Mouse (Mus musculus) heart, embryonic 12.5 days (tissue): ENCODE data around the gene Stxbp5. TPM values are rescaled to one million over a fixed set of nuclear protein-coding genes. Genes with fewer than 3 reads are reported as not detected.

Source experiments
- ATAC-seq: fragments of 200-750 bp; cut with Nextera tagmentation; 2 replicates; pipeline ENCODE4 v1.8.0; 2017; ENCODE audit warnings: moderate TSS enrichment, moderate library complexity; ENCODE audit not compliant: insufficient number of reproducible peaks, low FRiP score
- H3K27ac ChIP-seq: fragments of 300-500 bp; sonication (generic); 2 replicates; pipeline ENCODE4 v1.5.1; 2016; ENCODE audit warnings: mild to moderate bottlenecking, moderate library complexity; ENCODE audit not compliant: poor library complexity, severe bottlenecking
- H3K27me3 ChIP-seq: fragments of 300-500 bp; sonication (generic); replicated peaks from 2 replicates; pipeline ENCODE4 v1.6.1; 2016; ENCODE audit warnings: mild to moderate bottlenecking, moderate library complexity
- H3K36me3 ChIP-seq: fragments of 300-500 bp; sonication (generic); 2 replicates; pipeline ENCODE4 v1.6.1; 2016; ENCODE audit warnings: mild to moderate bottlenecking, moderate library complexity
- H3K4me1 ChIP-seq: fragments of 300-500 bp; sonication (generic); replicated peaks from 2 replicates; pipeline ENCODE4 v1.6.1; 2016; ENCODE audit warnings: mild to moderate bottlenecking
- H3K4me2 ChIP-seq: fragments of 300-500 bp; sonication (generic); 2 replicates; pipeline ENCODE4 v1.6.1; 2016; ENCODE audit warnings: mild to moderate bottlenecking, moderate library complexity
- H3K4me3 ChIP-seq: fragments of 300-500 bp; sonication (generic); 2 replicates; pipeline ENCODE4 v1.5.1; 2016; ENCODE audit warnings: mild to moderate bottlenecking
- H3K9ac ChIP-seq: fragments of 300-500 bp; sonication (generic); 2 replicates; pipeline ENCODE4 v1.6.1; 2016; ENCODE audit warnings: mild to moderate bottlenecking, moderate library complexity
- H3K9me3 ChIP-seq: fragments of 300-500 bp; sonication (generic); replicated peaks from 2 replicates; pipeline ENCODE4 v1.6.1; 2016; ENCODE audit warnings: mild to moderate bottlenecking, moderate library complexity
- WGBS: fragments of 180-500 bp; shearing (Covaris S2); methylation state at CpG from one replicate; pipeline ENCODE4 v1.1.7; 2016; 5-methylcytosine and 5-hydroxymethylcytosine counted together
- polyA plus RNA-seq: library from polyadenylated mRNA; unstranded; fragments of >200 nt; fragmentation: Nextera tagmentation; extraction: Ambion mirVana; gene quantifications from 2 replicates; pipeline ENCODE4 v1.2.1, GENCODE M21; 2016

Gene Stxbp5
- polyA plus RNA-seq, 1 experiment from 2014 or later, result 5.2 TPM

DNA sequence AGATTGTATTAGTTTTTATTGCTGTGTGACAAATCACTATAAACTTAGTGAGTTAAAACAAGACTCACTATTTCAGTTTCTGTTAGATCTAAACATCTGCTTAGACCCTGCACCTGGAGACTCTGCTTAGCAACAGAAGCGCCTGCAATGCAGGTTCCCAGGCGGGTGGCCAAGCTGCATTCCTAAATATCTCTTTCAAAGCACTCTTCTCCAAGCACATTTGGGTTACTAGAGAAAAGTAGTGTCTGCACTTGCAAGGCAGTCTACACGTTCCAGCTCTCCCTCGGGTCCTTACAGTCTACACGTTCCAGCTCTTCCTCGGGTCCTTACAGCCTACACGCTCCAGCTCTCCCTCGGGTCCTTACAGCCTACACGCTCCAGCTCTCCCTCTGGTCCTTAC, 44.1 kb downstream of the Stxbp5 start:
- Histone ChIP-seq H3K27me3 (no peaks in the 10 kb centered on the region), H3K4me3 (no peak overlapping the region), H3K9me3 (peaks cover 24% of the 10 kb centered on the region), H3K9ac (no peak overlapping the region), H3K4me2 (no peak overlapping the region), H3K36me3 (peaks cover 20% of the 10 kb centered on the region), H3K27ac (no peak overlapping the region), H3K4me1 (0 out of 2 replicates have a peak, but pooled peaks cover 6% of the 10 kb centered on the region)
- 85% methylated on average over 9 of the region's 9 CpGs for WGBS
- no peak for ATAC-seq

DNA sequence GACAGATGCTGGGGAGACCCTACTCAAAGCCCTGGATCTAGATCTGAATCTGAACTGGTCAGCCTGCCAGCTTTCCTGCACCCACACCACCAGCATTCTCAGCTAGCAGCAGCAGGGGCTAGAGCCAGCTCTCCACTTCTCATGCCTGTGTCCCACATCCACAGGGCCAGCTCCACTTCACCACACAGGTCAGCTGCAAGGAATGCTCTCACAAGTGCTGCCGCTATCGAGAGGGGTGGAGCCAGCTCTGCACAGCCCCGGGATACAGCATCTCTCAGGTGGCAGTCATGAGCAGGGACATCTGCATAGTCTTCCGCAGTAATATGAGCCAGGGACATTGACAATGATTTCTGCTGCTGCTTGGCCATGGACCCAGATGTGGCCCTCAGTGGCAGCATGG, 54.5 kb downstream of the Stxbp5 start:
- Histone ChIP-seq H3K27ac (no peak overlapping the region), H3K4me2 (no peak overlapping the region), H3K36me3 (peaks cover 10% of the 10 kb centered on the region), H3K27me3 (no peaks in the 10 kb centered on the region), H3K4me3 (no peak overlapping the region), H3K9ac (no peak overlapping the region), H3K9me3 (peaks cover 7% of the 10 kb centered on the region), H3K4me1 (no peaks in the 10 kb centered on the region)
- ATAC-seq, result no peak
- WGBS, result 89% methylated on average over 4 of the region's 4 CpGs

DNA sequence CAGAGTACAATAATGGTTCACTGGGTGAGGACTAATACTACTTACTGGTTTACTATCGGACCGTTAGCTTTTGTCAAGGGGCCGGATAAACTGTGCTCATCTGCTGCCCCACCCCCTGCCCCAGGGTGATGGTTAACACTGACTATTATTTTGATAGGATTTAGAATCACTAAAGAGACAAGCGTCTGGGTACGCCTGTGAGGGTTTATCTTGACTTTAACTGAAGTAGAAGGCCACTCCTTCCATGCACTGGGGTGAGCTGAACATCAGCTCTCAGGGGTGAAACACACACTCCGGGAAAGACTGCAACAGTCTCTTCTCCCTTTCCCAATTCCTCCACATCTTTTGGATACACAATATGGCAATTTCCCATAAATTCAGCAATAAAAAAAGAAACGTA, 61.5 kb downstream of the Stxbp5 start:
- ATAC-seq, result no peak
- 76% methylated on average over 7 of the region's 7 CpGs for WGBS
- H3K4me3 ChIP-seq, result no peak overlapping the region
- H3K27me3 ChIP-seq, result no peaks in the 10 kb centered on the region
- no peak overlapping the region for H3K4me2 ChIP-seq
- H3K36me3 ChIP-seq, result 0 out of 2 replicates have a peak, but pooled peaks cover 12% of the 10 kb centered on the region
- H3K4me1 ChIP-seq, result no peaks in the 10 kb centered on the region
- H3K9me3 ChIP-seq, result no peaks in the 10 kb centered on the region
- H3K9ac ChIP-seq, result no peak overlapping the region
- H3K27ac ChIP-seq, result no peak overlapping the region

- Histone ChIP-seq H3K4me2 (no peak overlapping the region), H3K36me3 (peaks cover 14% of the 10 kb centered on the region; the same call in 1 of the 2 replicates), H3K9ac (no peak overlapping the region), H3K27ac (no peak overlapping the region), H3K9me3 (no peaks in the 10 kb centered on the region), H3K27me3 (no peaks in the 10 kb centered on the region), H3K4me3 (no peak overlapping the region), H3K4me1 (no peaks in the 10 kb centered on the region)
- ATAC-seq, result no peak
- 66% methylated on average over 4 of the region's 4 CpGs for WGBS
Observed at GRCm38 (mm10) chr10:9834986-9835385, 65.9 kb downstream of the Stxbp5 start.

GRCm38 (mm10) chr10:9832937-9833336, 67.9 kb downstream of the Stxbp5 start:
- Histone ChIP-seq H3K27ac (no peak overlapping the region), H3K36me3 (peaks cover 13% of the 10 kb centered on the region), H3K9ac (no peak overlapping the region), H3K9me3 (no peaks in the 10 kb centered on the region), H3K27me3 (no peaks in the 10 kb centered on the region), H3K4me1 (no peaks in the 10 kb centered on the region), H3K4me3 (no peak overlapping the region), H3K4me2 (no peak overlapping the region)
- 89% methylated on average over 4 of the region's 4 CpGs for WGBS
- ATAC-seq, result no peak

DNA sequence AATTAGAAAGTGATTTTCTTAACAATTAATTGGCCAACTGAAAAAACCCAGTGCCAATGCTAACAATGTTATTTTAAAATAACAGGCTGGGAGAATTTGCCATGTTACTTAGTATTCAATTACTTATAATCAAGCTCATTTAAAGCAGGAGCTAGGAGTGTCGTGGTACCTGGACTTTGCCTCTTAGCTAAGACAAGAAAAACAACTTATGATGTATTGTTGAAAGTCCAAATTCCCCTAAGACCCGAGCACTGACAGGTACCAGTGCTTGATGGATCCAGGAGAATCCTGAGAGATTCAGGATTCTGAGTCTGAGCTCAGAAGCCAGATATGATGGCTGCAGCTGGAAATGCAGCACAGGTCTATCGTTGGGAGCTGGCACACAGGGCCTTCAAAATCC, 71.1 kb downstream of the Stxbp5 start:
- H3K9me3 ChIP-seq, result no peaks in the 10 kb centered on the region
- peaks cover 8% of the 10 kb centered on the region for H3K36me3 ChIP-seq
- H3K27ac ChIP-seq, result no peak overlapping the region
- WGBS, result 82% methylated on average over 3 of the region's 3 CpGs
- no peak overlapping the region for H3K4me2 ChIP-seq
- no peaks in the 10 kb centered on the region for H3K27me3 ChIP-seq
- no peaks in the 10 kb centered on the region for H3K4me1 ChIP-seq
- no peak overlapping the region for H3K9ac ChIP-seq
- no peak overlapping the region for H3K4me3 ChIP-seq
- ATAC-seq, result no peak

- Histone ChIP-seq H3K27me3 (no peaks in the 10 kb centered on the region), H3K9me3 (no peaks in the 10 kb centered on the region), H3K36me3 (no peaks in the 10 kb centered on the region), H3K9ac (no peak overlapping the region), H3K4me2 (no peak overlapping the region), H3K4me1 (no peaks in the 10 kb centered on the region), H3K4me3 (no peak overlapping the region), H3K27ac (no peak overlapping the region)
- ATAC-seq, result no peak
- 66% methylated on average over 6 of the region's 6 CpGs for WGBS
Observed at GRCm38 (mm10) chr10:9821299-9821698, 79.6 kb downstream of the Stxbp5 start.

- WGBS, result 87% methylated on average over 7 of the region's 7 CpGs
- no peaks in the 10 kb centered on the region for H3K9me3 ChIP-seq
- no peak overlapping the region for H3K4me2 ChIP-seq
- H3K9ac ChIP-seq, result no peak overlapping the region
- ATAC-seq, result no peak
- H3K27me3 ChIP-seq, result no peaks in the 10 kb centered on the region
- no peak overlapping the region for H3K27ac ChIP-seq
- H3K4me3 ChIP-seq, result no peak overlapping the region
- no peaks in the 10 kb centered on the region for H3K4me1 ChIP-seq
- H3K36me3 ChIP-seq, result no peaks in the 10 kb centered on the region
Observed at GRCm38 (mm10) chr10:9818574-9818973, 82.3 kb downstream of the Stxbp5 start.

DNA sequence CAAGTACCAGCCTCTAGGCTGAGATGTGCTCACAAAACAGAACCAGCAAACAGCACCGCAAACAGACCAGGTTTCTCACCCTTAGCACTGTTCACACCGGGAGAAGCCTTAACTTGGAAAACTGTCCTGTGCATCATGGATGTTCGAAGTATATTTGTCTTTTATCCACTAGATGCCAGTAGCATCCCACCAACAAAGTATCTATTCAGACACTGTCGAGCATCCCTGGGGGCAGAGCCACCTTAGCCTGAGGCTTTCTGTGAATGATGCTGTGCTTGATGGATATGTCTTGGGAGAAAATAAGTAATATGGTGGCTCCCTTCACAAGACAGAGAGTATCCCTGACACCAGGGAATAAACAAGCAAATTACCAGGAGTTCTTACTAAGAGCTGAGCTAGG, 87.0 kb downstream of the Stxbp5 start:
- H3K9me3 ChIP-seq, result no peaks in the 10 kb centered on the region
- WGBS, result 78% methylated on average over 4 of the region's 4 CpGs
- no peaks in the 10 kb centered on the region for H3K27me3 ChIP-seq
- no peak overlapping the region for H3K27ac ChIP-seq
- H3K4me1 ChIP-seq, result no peaks in the 10 kb centered on the region
- H3K9ac ChIP-seq, result no peak overlapping the region
- no peaks in the 10 kb centered on the region for H3K36me3 ChIP-seq
- H3K4me2 ChIP-seq, result no peak overlapping the region
- ATAC-seq, result no peak
- no peak overlapping the region for H3K4me3 ChIP-seq

DNA sequence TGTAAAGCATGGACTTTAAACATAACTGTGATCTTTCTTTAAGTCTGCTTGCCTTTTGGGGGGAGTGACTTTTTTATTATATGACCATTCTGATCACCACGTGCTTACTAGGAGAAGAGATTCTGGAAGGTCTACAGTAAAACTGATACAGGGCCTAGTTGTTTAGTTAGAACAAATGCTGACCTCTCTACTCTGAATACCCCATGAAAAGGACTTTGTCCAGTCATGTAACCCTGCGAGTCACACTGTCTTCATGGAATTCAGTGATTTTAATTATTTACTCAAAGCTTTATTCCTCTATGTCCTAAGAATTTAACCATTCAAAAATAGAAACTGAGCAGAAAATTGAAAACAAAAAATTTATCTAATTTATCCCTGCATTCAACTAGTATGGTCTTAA, 93.3 kb downstream of the Stxbp5 start:
- no peak for ATAC-seq
- no peak overlapping the region for H3K9ac ChIP-seq
- H3K27me3 ChIP-seq, result no peaks in the 10 kb centered on the region
- H3K36me3 ChIP-seq, result 0 out of 2 replicates have a peak, but pooled peaks cover 7% of the 10 kb centered on the region
- H3K27ac ChIP-seq, result no peak overlapping the region
- WGBS, result 80% methylated on average over 2 of the region's 2 CpGs
- no peak overlapping the region for H3K4me2 ChIP-seq
- no peaks in the 10 kb centered on the region for H3K4me1 ChIP-seq
- H3K9me3 ChIP-seq, result no peaks in the 10 kb centered on the region
- no peak overlapping the region for H3K4me3 ChIP-seq

- 56% methylated on average over 3 of the region's 3 CpGs for WGBS
- H3K4me1 ChIP-seq, result no peaks in the 10 kb centered on the region
- no peak overlapping the region for H3K4me3 ChIP-seq
- H3K4me2 ChIP-seq, result no peak overlapping the region
- no peak overlapping the region for H3K27ac ChIP-seq
- no peaks in the 10 kb centered on the region for H3K27me3 ChIP-seq
- ATAC-seq, result no peak
- H3K9me3 ChIP-seq, result no peaks in the 10 kb centered on the region
- no peak overlapping the region for H3K9ac ChIP-seq
- 0 out of 2 replicates have a peak, but pooled peaks cover 7% of the 10 kb centered on the region for H3K36me3 ChIP-seq
Observed at GRCm38 (mm10) chr10:9805341-9805740, 95.5 kb downstream of the Stxbp5 start.

DNA sequence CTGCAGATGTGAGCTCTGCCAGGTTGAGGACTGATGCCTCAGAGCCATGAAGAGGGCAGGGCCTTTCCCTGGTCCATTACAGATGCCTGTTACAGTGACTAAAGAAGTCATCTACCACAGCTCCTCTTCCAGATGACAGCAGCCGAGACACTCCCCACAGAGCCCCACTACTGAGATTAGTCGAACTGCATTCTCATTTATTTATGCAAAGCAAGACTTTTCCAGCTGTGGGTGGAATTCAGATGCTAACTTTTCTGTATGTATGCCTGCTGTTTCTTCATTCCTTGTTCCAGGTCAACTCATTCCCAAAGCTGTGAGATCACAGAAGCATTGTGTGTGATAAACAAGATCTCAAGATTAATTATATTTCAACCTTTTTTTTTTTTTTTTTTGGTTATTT, 97.8 kb downstream of the Stxbp5 start:
- Histone ChIP-seq H3K4me3 (no peak overlapping the region), H3K4me1 (no peaks in the 10 kb centered on the region), H3K27me3 (no peaks in the 10 kb centered on the region), H3K9me3 (no peaks in the 10 kb centered on the region), H3K36me3 (peaks cover 8% of the 10 kb centered on the region), H3K27ac (no peak overlapping the region), H3K4me2 (no peak overlapping the region), H3K9ac (no peak overlapping the region)
- no peak for ATAC-seq
- 57% methylated on average over 2 of the region's 2 CpGs for WGBS
